Mouse (Mus musculus) heart, adult 2 months (tissue): ENCODE results near the gene Fcgrt. TPM values are rescaled to one million over a fixed set of nuclear protein-coding genes. Genes with fewer than 3 reads are reported as not detected.

Experiments
- DNase-seq, 2 experiments: peaks; one replicate each; pipeline ENCODE4 v3.0.0; 2021
- H3K27ac ChIP-seq: fragments of 200-600 bp; 2 replicates; pipeline ENCODE4 v1.8.1; 2022
- H3K27me3 ChIP-seq: fragments of 200-500 bp; 2 replicates; pipeline ENCODE4 v1.6.1; 2012; ENCODE audit warnings: mild to moderate bottlenecking, low read length, inconsistent platforms, mixed read lengths; ENCODE audit not compliant: control insufficient read depth, insufficient read depth
- H3K36me3 ChIP-seq: fragments of 200-500 bp; 2 replicates; pipeline ENCODE4 v1.6.1; 2012; ENCODE audit warnings: low read length, inconsistent platforms; ENCODE audit not compliant: control insufficient read depth, insufficient read depth
- H3K4me1 ChIP-seq: fragments of 200-500 bp; 2 replicates; pipeline ENCODE4 v1.6.1; 2011; ENCODE audit warnings: low read length; ENCODE audit not compliant: control insufficient read depth, insufficient read depth
- H3K4me3 ChIP-seq: fragments of 200-600 bp; 2 replicates; pipeline ENCODE4 v1.8.1; 2022
- H3K79me2 ChIP-seq: fragments of 200-500 bp; replicated peaks from 2 replicates; pipeline ENCODE4 v1.6.1; 2012; ENCODE audit warnings: mild to moderate bottlenecking, inconsistent platforms, low read length, moderate library complexity, mixed read lengths; ENCODE audit not compliant: control insufficient read depth, insufficient read depth
- H3K9ac ChIP-seq: fragments of 200-500 bp; 2 replicates; pipeline ENCODE4 v1.6.1; 2012; ENCODE audit warnings: low read depth, mild to moderate bottlenecking, control low read depth, inconsistent platforms, low read length, mixed read lengths
- CTCF ChIP-seq: fragments of 200-600 bp; IDR thresholded peaks from 2 replicates; pipeline ENCODE4 v1.8.1; 2022; ENCODE audit warnings: antibody characterized with exemption, mild to moderate bottlenecking, moderate library complexity
- EP300 ChIP-seq: fragments of 200-500 bp; IDR thresholded peaks from 2 replicates; pipeline ENCODE4 v1.6.1; 2011; ENCODE audit warnings: low read depth, low read length, control low read depth; ENCODE audit not compliant: insufficient read depth
- POLR2A ChIP-seq: fragments of 200-500 bp; IDR thresholded peaks from 2 replicates; pipeline ENCODE4 v1.6.1; 2011; ENCODE audit warnings: mild to moderate bottlenecking, low read depth, low read length, control low read depth; ENCODE audit not compliant: insufficient read depth
- WGBS: fragments of 180-500 bp; shearing (Covaris S2); methylation state at CpG from one replicate; pipeline ENCODE4 v1.1.7; 2018; 5-methylcytosine and 5-hydroxymethylcytosine counted together
- intact Hi-C: fragments of 180-260 bp; cut with DNase I; formaldehyde crosslinking; loops from one replicate; pipeline ENCODE4 v1.15.1; 2025
- polyA plus RNA-seq: library from polyadenylated mRNA; depleted of rRNA; stranded (reverse); fragments of >200 nt; gene quantifications from 2 replicates; pipeline ENCODE4 v1.2.3, GENCODE M21; 2012
- total RNA-seq, 2 experiments: library from RNA; stranded (reverse); gene quantifications; 2 replicates each; pipeline ENCODE4 v1.2.3; 2021

Gene Fcgrt
- total and polyA plus RNA-seq, 3 experiments: 60.3 to 82.8 (median 67.5) TPM

- intact Hi-C loops: no loop called here
- WGBS: 62% methylated on average over 7 of the region's 7 CpGs
- peaks cover 15% of the 10 kb centered on the region for H3K4me1 ChIP-seq
- no peak overlapping the region for H3K9ac ChIP-seq
- no peaks in the 10 kb centered on the region; the same call in 1 of the 2 replicates for H3K79me2 ChIP-seq
- H3K27me3 ChIP-seq: no peaks in the 10 kb centered on the region
- DNase-seq: no peak
- H3K27ac ChIP-seq: no peak overlapping the region
- peaks cover 17% of the 10 kb centered on the region for H3K36me3 ChIP-seq
- no peak overlapping the region for H3K4me3 ChIP-seq
- peak; percentile 32; the same call in 1 of the 2 replicates for TF ChIP-seq POLR2A
- no peak for TF ChIP-seq EP300
- TF ChIP-seq CTCF: no peak
Observed at GRCm38 (mm10) chr7:45125144-45125600, 21.5 kb upstream of the Fcgrt start.

GRCm38 (mm10) chr7:45124224-45125143 lies 20.8 kb upstream of the Fcgrt start, which contains the start of gene Rps11:
Rps11 (minus strand) TSS chr7:45124439.
- no peaks in the 10 kb centered on the region; the same call in 1 of the 2 replicates for H3K79me2 ChIP-seq
- peak; percentile 53 for TF ChIP-seq CTCF
- TF ChIP-seq POLR2A: peak; percentile 87
- peak; percentile 89 for TF ChIP-seq EP300
- H3K36me3 ChIP-seq: peaks cover 17% of the 10 kb centered on the region
- WGBS: 2% methylated on average over 59 of the region's 59 CpGs
- peak within 1 kb of the TSS; percentile 94 for H3K4me3 ChIP-seq
- H3K4me1 ChIP-seq: peaks cover 15% of the 10 kb centered on the region
- DNase-seq: peak; percentile 98 to 99
- peak within 1 kb of the TSS; percentile 93 for H3K27ac ChIP-seq
- no peaks in the 10 kb centered on the region for H3K27me3 ChIP-seq
- H3K9ac ChIP-seq: peak within 1 kb of the TSS; percentile 79
- intact Hi-C loops: loop anchor here (5.0 kb wide), 1 partner anchor 107 kb away; the partner anchor contains the start of genes Rras and Scaf1

DNA sequence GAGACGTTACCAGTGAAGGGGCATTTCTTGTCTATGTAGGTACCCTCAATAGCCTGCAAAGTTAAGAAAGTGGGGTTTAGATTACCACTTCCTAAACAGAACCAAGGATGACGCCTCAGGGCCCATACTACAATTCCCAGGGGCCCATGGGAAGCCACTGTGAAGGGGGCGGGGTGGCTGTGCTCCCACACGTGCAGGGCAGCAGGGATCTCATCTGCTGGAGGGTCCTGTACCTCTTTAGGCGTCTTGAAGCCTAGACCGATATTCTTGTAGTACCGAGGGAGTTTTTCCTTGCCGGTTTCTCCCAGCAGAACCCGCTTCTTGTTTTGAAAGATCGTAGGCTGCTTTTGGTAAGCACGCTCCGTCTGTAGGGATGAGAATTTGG lies 19.5 kb upstream of the Fcgrt start:
- Histone ChIP-seq H3K27ac (peak overlapping the region; percentile 93), H3K9ac (peak overlapping the region; percentile 79), H3K27me3 (no peaks in the 10 kb centered on the region), H3K4me3 (peak overlapping the region; percentile 94), H3K36me3 (peaks cover 17% of the 10 kb centered on the region), H3K4me1 (peaks cover 13% of the 10 kb centered on the region), H3K79me2 (no peaks in the 10 kb centered on the region)
- intact Hi-C loops: loop anchor here (5.0 kb wide), 1 partner anchor 106 kb away; the partner anchor contains the start of genes Rras and Scaf1
- TF ChIP-seq POLR2A: no peak
- no peak for TF ChIP-seq EP300
- no peak for TF ChIP-seq CTCF
- 13% methylated on average over 12 of the region's 12 CpGs for WGBS
- peak in 1 of 2 experiments; percentile 34 for DNase-seq

GRCm38 (mm10) chr7:45122561-45123185 lies 19.0 kb upstream of the Fcgrt start:
- peak overlapping the region; percentile 93 for H3K27ac ChIP-seq

DNA sequence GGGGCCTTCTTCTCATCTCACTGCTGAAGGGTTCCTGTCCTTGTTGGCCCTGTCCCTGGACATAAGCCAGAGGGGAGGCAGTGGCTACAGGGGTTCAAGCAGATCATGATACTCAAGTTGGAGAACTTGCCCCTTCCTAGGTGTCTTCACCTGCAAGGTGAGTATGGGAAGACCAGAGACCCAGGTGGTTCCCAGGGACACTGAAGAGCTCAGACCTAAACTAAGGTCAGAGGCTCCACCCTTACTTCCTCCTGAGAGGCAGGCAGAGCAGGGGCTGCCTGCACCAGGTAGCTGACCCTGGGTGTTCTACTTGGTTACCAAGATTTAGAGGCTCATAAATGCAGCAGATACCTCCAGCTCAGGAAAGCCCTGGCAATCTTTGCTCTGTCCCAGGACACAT lies 18.3 kb upstream of the Fcgrt start:
- no peaks in the 10 kb centered on the region for H3K27me3 ChIP-seq
- H3K27ac ChIP-seq: peak overlapping the region; percentile 93
- no peaks in the 10 kb centered on the region for H3K79me2 ChIP-seq
- peak overlapping the region; percentile 55 for H3K9ac ChIP-seq
- intact Hi-C loops: loop anchor here (2.0 to 5.0 kb wide), 2 partner anchors 19 to 105 kb away; partner anchors contain the start of genes Fcgrt, Rras and Scaf1
- TF ChIP-seq CTCF: no peak
- no peak for TF ChIP-seq EP300
- no peak for TF ChIP-seq POLR2A
- peak overlapping the region; percentile 94 for H3K4me3 ChIP-seq
- no peak for DNase-seq
- peaks cover 13% of the 10 kb centered on the region for H3K4me1 ChIP-seq
- H3K36me3 ChIP-seq: peaks cover 11% of the 10 kb centered on the region; the same call in 1 of the 2 replicates

More at GRCm38 (mm10) chr7:45122561-45123185, 19.0 kb upstream of the Fcgrt start:
- intact Hi-C loops: loop anchor here (5.0 kb wide), 1 partner anchor 105 kb away; the partner anchor contains the start of genes Rras and Scaf1
- H3K36me3 ChIP-seq: peaks cover 17% of the 10 kb centered on the region
- peaks cover 13% of the 10 kb centered on the region for H3K4me1 ChIP-seq
- no peak for DNase-seq
- no peaks in the 10 kb centered on the region for H3K79me2 ChIP-seq
- H3K9ac ChIP-seq: peak overlapping the region; percentile 42
- peak overlapping the region; percentile 94 for H3K4me3 ChIP-seq
- 73% methylated on average over 15 of the region's 15 CpGs for WGBS
- no peaks in the 10 kb centered on the region for H3K27me3 ChIP-seq
- no peak for TF ChIP-seq EP300
- no peak for TF ChIP-seq CTCF
- TF ChIP-seq POLR2A: no peak
